ENCODE assay signal across 8 mouse cellular contexts in genomic region chr7:135836808-135837733, GRCm38 (mm10).
DNase-seq lines count a peak whose midpoint lies in the region; ATAC-seq lines count a peak whose summit lies in the region.

No protein-coding gene starts in this region.

- H3K27ac ChIP-seq in hindbrain, embryonic 15.5 days (replicated peaks) = no peak overlapping the region

- ATAC-seq in hindbrain, embryonic 15.5 days (ENCODE audit: low FRiP score, low read depth) = peak; percentile 80
- no peak for ATAC-seq in activated CD4-positive, CD25-positive, alpha-beta regulatory T cell, adult 4 months

- DNase-seq in adrenal gland, adult 18-20 months (ENCODE audit: low spot score in 2 of 2) = peak; percentile 40 to 53
- peak; percentile 35 to 48 for DNase-seq in cerebellum, postnatal 36 days
- DNase-seq in frontal cortex, postnatal 14 days (ENCODE audit: low spot score in 2 of 2) = peak; percentile 51 to 73
- DNase-seq in left cerebral cortex, adult 11 months (ENCODE audit: low spot score) = peak; percentile 47
- DNase-seq in lung, postnatal 10 days = peak; percentile 86
- DNase-seq in retina, postnatal 7 days (ENCODE audit: low read depth, low spot score) = peak; percentile 62

- no peak overlapping the region for H3K9ac ChIP-seq in hindbrain, embryonic 15.5 days

- H3K4me2 ChIP-seq in hindbrain, embryonic 15.5 days = no peak overlapping the region

- H3K9me3 ChIP-seq in hindbrain, embryonic 15.5 days = no peaks in the 10 kb centered on the region

- WGBS in hindbrain, embryonic 15.5 days = 37% methylated on average over 12 of the region's 12 CpGs

- H3K4me3 ChIP-seq in hindbrain, embryonic 15.5 days = no peak overlapping the region

- H3K36me3 ChIP-seq in hindbrain, embryonic 15.5 days = no peaks in the 10 kb centered on the region

- H3K4me1 ChIP-seq in hindbrain, embryonic 15.5 days (replicated peaks) = peaks cover 31% of the 10 kb centered on the region

- H3K27me3 ChIP-seq in hindbrain, embryonic 15.5 days = no peaks in the 10 kb centered on the region
